Mouse (Mus musculus) heart, embryonic 16.5 days (tissue): ENCODE results near the gene Gtf2a1. TPM values are rescaled to one million over a fixed set of nuclear protein-coding genes. Genes with fewer than 3 reads are reported as not detected.

Experiments used
- ATAC-seq: fragments of 200-750 bp; cut with Nextera tagmentation; replicated peaks from 2 replicates; pipeline ENCODE4 v1.8.0; 2017; ENCODE audit warnings: moderate number of reproducible peaks; ENCODE audit not compliant: insufficient read depth, low FRiP score; ENCODE audit errors: extremely low read depth
- H3K27ac ChIP-seq: fragments of 300-500 bp; sonication (generic); 2 replicates; pipeline ENCODE4 v1.5.1; 2014; ENCODE audit warnings: mild to moderate bottlenecking, low read length, control low read depth, moderate library complexity
- H3K27me3 ChIP-seq: fragments of 300-500 bp; sonication (generic); 2 replicates; pipeline ENCODE4 v1.6.1; 2014; ENCODE audit warnings: low read length, mixed read lengths; ENCODE audit not compliant: control insufficient read depth, insufficient read depth
- H3K36me3 ChIP-seq: fragments of 300-500 bp; sonication (generic); 2 replicates; pipeline ENCODE4 v1.6.1; 2014; ENCODE audit not compliant: control insufficient read depth, insufficient read depth
- H3K4me1 ChIP-seq: fragments of 300-500 bp; sonication (generic); 2 replicates; pipeline ENCODE4 v1.6.1; 2014; ENCODE audit warnings: low read length, mixed read lengths; ENCODE audit not compliant: control insufficient read depth, insufficient read depth
- H3K4me2 ChIP-seq: fragments of 300-500 bp; sonication (generic); 2 replicates; pipeline ENCODE4 v1.6.1; 2014; ENCODE audit warnings: low read depth, mild to moderate bottlenecking, control low read depth, low read length
- H3K4me3 ChIP-seq: fragments of 300-500 bp; sonication (generic); 2 replicates; pipeline ENCODE4 v1.5.1; 2014; ENCODE audit warnings: mild to moderate bottlenecking, control low read depth, low read length
- H3K9ac ChIP-seq: fragments of 300-500 bp; sonication (generic); 2 replicates; pipeline ENCODE4 v1.6.1; 2014; ENCODE audit warnings: low read length, control low read depth
- H3K9me3 ChIP-seq: fragments of 300-500 bp; sonication (generic); replicated peaks from 2 replicates; pipeline ENCODE4 v1.6.1; 2016; ENCODE audit warnings: low read length; ENCODE audit not compliant: control insufficient read depth
- WGBS: fragments of 180-500 bp; shearing (Covaris S2); extraction: QIAGEN DNeasy Blood & Tissue Kit; methylation state at CpG from one replicate; pipeline ENCODE4 v1.1.7; 2014; 5-methylcytosine and 5-hydroxymethylcytosine counted together
- polyA plus RNA-seq: library from polyadenylated mRNA; unstranded; fragments of >200 nt; fragmentation: Nextera tagmentation; extraction: Ambion mirVana; gene quantifications from 2 replicates; pipeline ENCODE4 v1.2.1, GENCODE M21; 2015

Gene Gtf2a1
- 27.9 and 28.9 TPM in 2 replicates for polyA plus RNA-seq

DNA sequence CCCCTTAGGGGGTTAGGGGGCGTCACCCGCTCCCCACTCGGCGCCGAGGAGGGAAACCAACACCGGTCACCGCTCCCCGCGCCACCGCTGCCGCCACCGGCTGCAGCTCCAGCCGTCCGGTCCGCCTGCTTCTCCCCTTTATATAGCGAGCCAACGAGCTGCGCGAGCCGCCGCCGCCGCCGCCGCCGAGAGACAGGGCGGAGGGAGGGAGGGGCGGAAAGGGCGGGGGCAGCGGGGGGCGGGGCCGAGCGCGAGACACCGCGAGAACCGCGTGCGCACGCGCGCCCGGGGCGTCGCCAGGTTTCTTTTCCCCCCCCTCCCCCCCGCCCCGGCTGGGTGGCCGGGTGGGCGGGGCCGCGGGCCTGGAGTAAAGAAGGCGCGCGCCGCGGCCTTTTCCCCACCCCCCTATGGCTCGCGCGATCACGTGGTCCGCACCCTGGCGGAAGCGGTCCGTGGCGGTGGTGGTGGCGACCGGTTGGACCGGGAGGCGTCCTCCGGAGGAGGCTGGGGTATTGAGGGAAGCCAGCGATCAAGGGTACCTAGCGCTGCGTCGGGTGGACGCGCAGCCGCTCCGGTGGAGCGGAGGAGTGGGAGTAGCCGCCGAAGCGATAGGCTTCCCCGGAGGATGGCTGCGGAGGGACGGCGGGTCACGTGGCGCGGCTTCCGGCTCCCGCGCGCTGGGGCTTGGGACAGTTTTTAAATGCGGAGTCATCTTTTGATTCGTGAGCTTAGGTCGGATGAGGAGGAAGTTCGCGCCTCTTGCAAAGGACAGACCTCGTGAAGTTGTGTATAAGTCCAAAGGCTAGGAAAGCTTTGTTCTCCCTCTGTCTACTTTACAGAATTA lies at the start of gene Gtf2a1:
Gene Gtf2a1, minus strand, starts transcription at position 641 of the 844 bp plus-strand sequence.
- Histone ChIP-seq H3K4me2 (peak within 1 kb of the TSS; percentile 76), H3K4me1 (peaks cover 17% of the 10 kb centered on the region), H3K9ac (peak within 1 kb of the TSS; percentile 99), H3K9me3 (no peaks in the 10 kb centered on the region; the same call in 1 of the 2 replicates), H3K27me3 (no peaks in the 10 kb centered on the region), H3K27ac (peak within 1 kb of the TSS; percentile 100), H3K36me3 (peaks cover 6% of the 10 kb centered on the region; the same call in 1 of the 2 replicates), H3K4me3 (peak within 1 kb of the TSS; percentile 85)
- peak; percentile 84 for ATAC-seq
- WGBS: under 1% methylated on average over 85 of the region's 99 CpGs

- no peak overlapping the region for H3K4me2 ChIP-seq
- no peak overlapping the region for H3K4me3 ChIP-seq
- H3K4me1 ChIP-seq: peaks cover 4% of the 10 kb centered on the region
- H3K9ac ChIP-seq: no peak overlapping the region
- H3K9me3 ChIP-seq: peaks cover under 1% of the 10 kb centered on the region; the same call in 1 of the 2 replicates
- ATAC-seq: no peak
- H3K27ac ChIP-seq: no peak overlapping the region
- WGBS: 83% methylated on average over 3 of the region's 3 CpGs
- no peaks in the 10 kb centered on the region for H3K36me3 ChIP-seq
- H3K27me3 ChIP-seq: no peaks in the 10 kb centered on the region
Measured at GRCm38 (mm10) chr12:91638351-91638750, 48.1 kb upstream of the Gtf2a1 start.

DNA sequence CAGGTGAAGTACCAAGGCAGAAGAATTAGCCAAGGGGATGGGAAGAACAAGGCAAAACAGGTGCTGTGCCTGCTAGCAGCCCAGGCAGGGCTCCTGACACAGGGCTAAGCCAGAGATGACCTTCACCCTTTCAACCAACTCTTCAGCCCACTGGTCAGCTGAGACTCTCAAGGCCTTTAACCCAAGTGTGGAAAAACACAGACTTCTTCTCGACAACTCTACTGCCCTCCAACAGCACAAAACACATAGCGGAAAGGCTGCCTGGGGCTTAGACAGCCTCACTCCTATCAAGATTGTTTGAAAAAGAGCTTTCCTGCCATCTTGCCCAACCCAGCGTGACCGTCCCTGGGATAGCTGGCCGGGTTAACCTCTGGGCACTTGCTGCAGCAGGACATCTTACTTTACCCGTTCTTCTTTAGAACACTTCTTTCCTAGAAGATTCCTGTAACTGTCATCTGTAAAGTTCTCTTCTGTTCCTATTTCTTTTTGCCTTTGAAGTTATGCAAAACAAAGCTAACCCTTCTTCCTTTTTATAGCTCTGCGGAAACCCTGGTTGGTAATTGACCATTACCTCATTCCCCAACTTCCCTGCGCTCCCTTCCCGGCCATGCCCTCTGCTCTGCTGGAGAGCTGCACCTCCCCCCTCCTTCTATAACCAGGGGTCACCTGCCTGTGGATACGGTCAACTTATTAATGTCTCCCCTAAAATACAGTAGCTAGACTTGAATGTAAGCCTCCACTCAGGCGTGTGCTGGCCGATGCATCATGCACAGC lies 47.0 kb upstream of the Gtf2a1 start:
- Histone ChIP-seq H3K36me3 (no peaks in the 10 kb centered on the region), H3K9me3 (peaks cover 5% of the 10 kb centered on the region; the same call in 1 of the 2 replicates), H3K27ac (no peak overlapping the region), H3K4me1 (peaks cover 4% of the 10 kb centered on the region), H3K4me3 (no peak overlapping the region), H3K4me2 (no peak overlapping the region), H3K9ac (no peak overlapping the region), H3K27me3 (no peaks in the 10 kb centered on the region)
- 82% methylated on average over 12 of the region's 12 CpGs for WGBS
- no peak for ATAC-seq

DNA sequence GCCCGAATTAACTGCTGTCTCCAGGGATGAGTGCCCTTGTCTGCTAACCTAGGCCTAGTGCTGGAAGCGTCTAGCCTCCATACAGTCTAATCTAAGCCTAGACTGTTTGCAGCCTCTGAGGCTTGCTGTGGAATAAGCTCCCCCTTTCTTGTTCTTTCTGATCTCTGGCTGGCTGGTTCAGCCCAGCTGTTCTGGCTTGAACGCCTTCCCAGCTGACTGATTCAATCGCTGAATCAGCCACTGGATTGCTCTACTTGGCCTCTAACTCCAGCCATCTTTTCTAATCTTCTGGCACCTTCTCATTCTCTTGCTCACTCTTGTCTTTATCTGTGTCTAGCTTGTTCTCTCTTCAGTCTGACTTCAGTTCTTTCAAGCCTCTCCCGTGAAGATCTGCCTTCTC lies 36.2 kb upstream of the Gtf2a1 start:
- Histone ChIP-seq H3K27ac (no peak overlapping the region), H3K4me3 (no peak overlapping the region), H3K9ac (no peak overlapping the region), H3K9me3 (0 out of 2 replicates have a peak, but pooled peaks cover 3% of the 10 kb centered on the region), H3K4me2 (no peak overlapping the region), H3K36me3 (no peaks in the 10 kb centered on the region), H3K4me1 (no peaks in the 10 kb centered on the region), H3K27me3 (no peaks in the 10 kb centered on the region)
- 67% methylated on average over 5 of the region's 5 CpGs for WGBS
- no peak for ATAC-seq

- 67% methylated on average over 1 of the region's 1 CpGs for WGBS
- no peak for ATAC-seq
Measured at GRCm38 (mm10) chr12:91625013-91625412, 34.7 kb upstream of the Gtf2a1 start.

DNA sequence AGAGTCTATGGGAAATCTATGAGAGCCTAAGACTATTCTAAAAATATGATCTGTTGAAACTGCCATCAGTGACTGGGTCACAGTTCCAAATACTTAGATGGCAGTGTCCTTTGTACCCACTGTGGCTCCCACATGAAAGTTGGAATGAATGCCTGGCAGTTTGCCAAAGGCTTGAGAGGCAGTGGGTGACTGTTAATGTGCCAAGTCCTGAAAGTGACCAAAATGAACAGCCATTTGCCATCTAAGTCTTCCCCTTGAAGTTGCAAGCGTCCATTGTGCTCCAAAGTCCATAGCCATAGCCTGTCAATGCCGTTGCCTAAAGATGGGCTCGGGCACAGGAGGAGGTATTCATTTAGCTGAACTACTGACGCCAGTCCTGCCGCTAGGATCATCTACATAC lies 19.1 kb upstream of the Gtf2a1 start:
- no peaks in the 10 kb centered on the region for H3K9me3 ChIP-seq
- no peak overlapping the region for H3K4me3 ChIP-seq
- WGBS: 78% methylated on average over 5 of the region's 5 CpGs
- no peaks in the 10 kb centered on the region for H3K36me3 ChIP-seq
- H3K27ac ChIP-seq: no peak overlapping the region
- peak; percentile 37; the same call in 1 of the 2 replicates for ATAC-seq
- H3K4me2 ChIP-seq: no peak overlapping the region
- H3K4me1 ChIP-seq: peaks cover 9% of the 10 kb centered on the region
- H3K9ac ChIP-seq: no peak overlapping the region
- no peaks in the 10 kb centered on the region for H3K27me3 ChIP-seq

More at GRCm38 (mm10) chr12:91625013-91625412, 34.7 kb upstream of the Gtf2a1 start:
- Histone ChIP-seq H3K4me2 (no peak overlapping the region), H3K4me1 (no peaks in the 10 kb centered on the region), H3K36me3 (no peaks in the 10 kb centered on the region), H3K4me3 (no peak overlapping the region), H3K27me3 (no peaks in the 10 kb centered on the region), H3K27ac (no peak overlapping the region), H3K9me3 (0 out of 2 replicates have a peak, but pooled peaks cover 3% of the 10 kb centered on the region), H3K9ac (no peak overlapping the region)

DNA sequence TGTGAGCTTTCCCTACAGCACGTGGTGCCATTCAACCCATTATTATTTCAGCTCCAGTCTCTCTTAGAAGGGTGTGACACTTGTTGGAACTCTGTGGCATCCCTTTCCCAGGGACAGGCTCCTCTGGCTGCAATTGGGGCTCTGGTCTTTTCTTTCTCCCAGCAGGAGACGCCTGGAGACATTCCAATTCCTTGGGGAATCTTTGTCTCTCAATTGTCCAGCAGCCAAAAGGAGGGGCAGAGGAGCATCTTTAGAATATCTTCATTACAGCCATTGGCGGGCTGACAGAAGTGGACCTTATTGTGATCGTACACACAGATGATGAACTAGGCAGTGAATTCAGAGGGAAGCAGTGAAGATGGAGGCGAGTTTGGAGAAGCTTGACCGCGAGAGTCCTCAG lies 17.4 kb upstream of the Gtf2a1 start:
- H3K4me3 ChIP-seq: no peak overlapping the region
- no peak overlapping the region for H3K4me2 ChIP-seq
- H3K4me1 ChIP-seq: peaks cover 9% of the 10 kb centered on the region
- H3K27me3 ChIP-seq: no peaks in the 10 kb centered on the region
- H3K36me3 ChIP-seq: no peaks in the 10 kb centered on the region
- no peak overlapping the region for H3K27ac ChIP-seq
- H3K9me3 ChIP-seq: no peaks in the 10 kb centered on the region
- H3K9ac ChIP-seq: no peak overlapping the region
- WGBS: 70% methylated on average over 7 of the region's 7 CpGs
- no peak for ATAC-seq

DNA sequence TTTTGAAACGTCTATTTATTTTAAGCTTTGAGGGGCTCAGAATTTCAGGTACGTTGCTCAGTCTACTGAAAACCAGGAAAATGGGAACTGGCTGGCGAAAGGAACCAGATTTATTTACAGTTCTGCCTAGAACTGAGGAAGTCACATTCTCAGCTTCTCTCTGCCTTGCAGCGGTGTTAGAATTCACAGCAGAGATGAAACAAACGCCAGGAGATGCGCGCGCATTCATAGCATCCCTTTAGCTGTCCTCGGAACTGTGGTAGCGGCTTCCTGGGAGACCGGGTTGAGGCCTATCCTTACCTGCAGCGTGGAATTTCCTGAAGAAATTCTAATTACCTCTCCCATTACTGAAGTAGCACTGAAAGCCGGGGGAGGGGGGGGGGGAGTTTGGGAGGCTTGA lies 16.4 kb upstream of the Gtf2a1 start:
- no peak overlapping the region for H3K9ac ChIP-seq
- 83% methylated on average over 13 of the region's 13 CpGs for WGBS
- ATAC-seq: no peak

DNA sequence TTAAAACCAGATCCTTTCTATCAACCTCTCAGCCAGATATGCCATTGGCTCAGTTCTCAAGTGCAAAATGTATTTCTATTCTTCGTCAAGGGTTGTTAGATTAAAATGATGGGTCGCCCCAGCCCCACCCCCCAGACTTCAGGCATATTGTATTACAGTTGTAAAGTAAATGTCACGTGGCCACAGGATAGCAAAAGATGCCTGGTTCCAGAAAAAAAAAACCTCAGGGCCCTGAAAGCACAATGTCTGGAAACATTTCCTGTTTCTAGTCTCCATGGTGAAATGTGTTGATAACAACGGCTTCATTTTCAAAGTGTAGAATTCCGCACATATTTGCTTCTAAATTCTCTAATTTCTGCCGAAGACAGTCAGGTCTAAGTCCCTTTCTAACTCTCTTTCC lies 14.3 kb upstream of the Gtf2a1 start:
- no peak for ATAC-seq
- H3K4me2 ChIP-seq: peak overlapping the region; percentile 30
- no peaks in the 10 kb centered on the region for H3K27me3 ChIP-seq
- H3K9ac ChIP-seq: no peak overlapping the region
- no peaks in the 10 kb centered on the region for H3K9me3 ChIP-seq
- 39% methylated on average over 6 of the region's 6 CpGs for WGBS
- no peak overlapping the region for H3K4me3 ChIP-seq
- peaks cover 9% of the 10 kb centered on the region for H3K4me1 ChIP-seq
- no peak overlapping the region for H3K27ac ChIP-seq
- H3K36me3 ChIP-seq: no peaks in the 10 kb centered on the region

More for the DNA sequence above, 16.4 kb upstream of the Gtf2a1 start:
- no peaks in the 10 kb centered on the region for H3K9me3 ChIP-seq
- H3K4me2 ChIP-seq: no peak overlapping the region
- no peak overlapping the region for H3K4me3 ChIP-seq
- no peaks in the 10 kb centered on the region for H3K36me3 ChIP-seq
- no peaks in the 10 kb centered on the region for H3K27me3 ChIP-seq
- H3K27ac ChIP-seq: no peak overlapping the region
- H3K4me1 ChIP-seq: peaks cover 9% of the 10 kb centered on the region
